28 mouse cellular contexts compared by ENCODE assay signal in genomic region chr7:118927279-118927678, GRCm38 (mm10).
"Had no signal": no experiment of that assay in that cellular context is flagged by ENCODE, and none has a peak within 500 bp of the region (broad histone marks: within the 10 kb centered on the region; RNA-seq: fewer than 3 reads in every experiment).

No protein-coding gene starts in this region.

- H3K4me3 ChIP-seq: heart, embryonic 10.5 days; heart, embryonic 12.5 days; heart, embryonic 13.5 days; heart, embryonic 15.5 days; hindbrain, embryonic 10.5 days; hindbrain, embryonic 12.5 days; hindbrain, embryonic 13.5 days; hindbrain, embryonic 15.5 days; intestine, embryonic 15.5 days; kidney, embryonic 15.5 days; left cerebral cortex, adult 2 months had no signal

- DNase-seq: heart, postnatal 10 days; heart, postnatal 14 days; heart, postnatal 36 days; kidney, adult 11 months; kidney, adult 18-20 months; kidney, adult 2 months; kidney, adult 8-10 months; kidney, adult 9 months; kidney, postnatal 10 days; kidney, postnatal 14 days; kidney, postnatal 25 days; kidney, postnatal 36 days; kidney, postnatal 4 days; layer of hippocampus, postnatal 36 days had no signal

- H3K27ac ChIP-seq: heart, embryonic 10.5 days; heart, embryonic 13.5 days; heart, embryonic 15.5 days; hindbrain, embryonic 12.5 days; hindbrain, embryonic 13.5 days; hindbrain, embryonic 14.5 days; hindbrain, embryonic 15.5 days; hindbrain, postnatal 0 days; intestine, embryonic 15.5 days; kidney, embryonic 15.5 days; kidney, postnatal 0 days; left cerebral cortex, adult 2 months had no signal
